Comparison of ENCODE assay signal across 8 mouse cellular contexts in the genomic region with DNA sequence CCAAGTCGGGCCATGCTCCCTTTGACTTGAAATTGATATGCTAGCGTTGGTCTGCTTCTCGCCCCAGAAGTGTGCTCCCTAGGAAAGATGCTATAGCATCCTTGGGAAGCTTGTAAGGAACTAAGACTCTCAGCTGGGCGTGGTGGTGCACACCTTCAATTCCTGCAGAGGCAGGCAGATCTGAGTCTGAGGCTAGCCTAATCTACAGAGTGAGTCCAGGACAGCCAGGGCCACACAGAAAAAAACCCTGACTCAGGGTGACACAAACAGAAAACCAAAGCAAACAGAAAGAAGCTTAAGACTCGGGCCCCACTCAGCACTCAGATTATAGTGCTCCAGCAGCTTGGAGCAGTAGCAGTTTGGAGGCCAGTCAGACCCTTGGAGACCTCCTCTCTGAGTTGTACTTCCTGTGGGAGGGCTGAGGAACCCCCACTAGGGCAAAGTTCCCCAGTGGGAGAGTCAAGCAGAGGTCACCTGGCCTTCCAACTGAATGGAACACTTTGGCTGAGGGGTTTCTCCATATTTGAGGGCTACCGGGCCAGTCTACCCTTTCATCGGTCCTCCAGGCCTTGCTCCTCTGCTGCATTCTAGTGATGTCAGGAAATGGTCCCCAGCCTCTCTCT. TPM values are rescaled to one million over a fixed set of nuclear protein-coding genes. Genes with fewer than 3 reads are reported as not detected.
DNase-seq lines count a peak whose midpoint lies in the region; ATAC-seq lines count a peak whose summit lies in the region.

No protein-coding gene starts in this region.

- WGBS in kidney, embryonic 15.5 days: 52% methylated on average over 7 of the region's 7 CpGs
- WGBS in hindbrain, embryonic 12.5 days: 68% methylated on average over 7 of the region's 7 CpGs
- 47% methylated on average over 7 of the region's 7 CpGs for WGBS in macrophage (ENCODE audit: missing documents)

- peaks cover 63% of the 10 kb centered on the region for H3K79me2 ChIP-seq in macrophage (ENCODE audit: inconsistent target)

- DNase-seq in kidney, adult 8-10 months: no peak
- no peak for DNase-seq in cerebellum, postnatal 4 days (ENCODE audit: low spot score in 2 of 2)
- no peak for DNase-seq in embryo, embryonic 11 days

- H3K27me3 ChIP-seq in kidney, embryonic 15.5 days: 0 out of 2 replicates have a peak, but pooled peaks cover 11% of the 10 kb centered on the region
- H3K27me3 ChIP-seq in hindbrain, embryonic 12.5 days: peaks cover 26% of the 10 kb centered on the region

- no peaks in the 10 kb centered on the region for H3K36me3 ChIP-seq in kidney, embryonic 15.5 days
- no peaks in the 10 kb centered on the region for H3K36me3 ChIP-seq in hindbrain, embryonic 12.5 days
- H3K36me3 ChIP-seq in macrophage (ENCODE audit: inconsistent target): no peaks in the 10 kb centered on the region

- peak overlapping the region; percentile 5 for H3K27ac ChIP-seq in kidney, embryonic 15.5 days
- H3K27ac ChIP-seq in hindbrain, embryonic 12.5 days: no peak overlapping the region
- peak overlapping the region; percentile 69 for H3K27ac ChIP-seq in macrophage

- no peaks in the 10 kb centered on the region for H3K9me3 ChIP-seq in kidney, embryonic 15.5 days (replicated peaks)
- no peaks in the 10 kb centered on the region for H3K9me3 ChIP-seq in hindbrain, embryonic 12.5 days (replicated peaks)

- H3K4me3 ChIP-seq in kidney, embryonic 15.5 days (replicated peaks): peak overlapping the region; percentile 74
- H3K4me3 ChIP-seq in hindbrain, embryonic 12.5 days: 0 out of 2 replicates have a peak overlapping the region, but pooled peaks have one; percentile 49
- peak overlapping the region; percentile 91; the same call in 1 of the 2 replicates for H3K4me3 ChIP-seq in macrophage (ENCODE audit: inconsistent target)

- H3K4me2 ChIP-seq in kidney, embryonic 15.5 days: peak overlapping the region; percentile 89
- peak overlapping the region; percentile 96 for H3K4me2 ChIP-seq in hindbrain, embryonic 12.5 days (replicated peaks)

- H3K9ac ChIP-seq in kidney, embryonic 15.5 days: no peak overlapping the region
- no peak overlapping the region for H3K9ac ChIP-seq in hindbrain, embryonic 12.5 days

- no peak for ATAC-seq in kidney, embryonic 15.5 days (replicated peaks; ENCODE audit: low FRiP score)
- ATAC-seq in activated CD4-positive, CD25-positive, alpha-beta regulatory T cell, adult 4 months: peak; percentile 3
- no peak for ATAC-seq in hindbrain, embryonic 12.5 days (ENCODE audit: low FRiP score)
- no peak for ATAC-seq in granulocyte monocyte progenitor cell, adult 5-6 weeks (replicated peaks; ENCODE audit: poor library complexity, severe bottlenecking)

- peaks cover 60% of the 10 kb centered on the region for H3K4me1 ChIP-seq in kidney, embryonic 15.5 days
- H3K4me1 ChIP-seq in hindbrain, embryonic 12.5 days: peaks cover 34% of the 10 kb centered on the region

RNA-seq across cellular contexts. Expression of a gene that starts 1.5 kb away (rescaled TPM):
- polyA plus RNA-seq in kidney, embryonic 15.5 days (2015; fragmentation: Nextera tagmentation; extraction: Ambion mirVana): 5.4 TPM in 2 replicates
- 100 to 1,000 TPM in 1 of 2 experiments, 10 to 100 TPM in 1; 66.9 to 116 TPM for polyA plus RNA-seq in activated CD4-positive, CD25-positive, alpha-beta regulatory T cell, adult 4 months (2017; shearing (Covaris generic))
- polyA plus RNA-seq in hindbrain, embryonic 12.5 days (2016; fragmentation: Nextera tagmentation; extraction: Ambion mirVana): 2.5 and 3.3 TPM in 2 replicates
- total RNA-seq in macrophage (2018; cell fraction: chromatin; rRNA removed): 100 to 1,000 TPM in 1 of 26 experiments, 10 to 100 TPM in 24, 1 to 10 TPM in 1; 6.6 to 115 (median 23.7) TPM
- total RNA-seq in macrophage (2018; cell fraction: cytosol; rRNA removed): 10 to 100 TPM in 24 of 26 experiments, 1 to 10 TPM in 2; 9.2 to 19.3 (median 16.1) TPM
- total RNA-seq in macrophage (2018; cell fraction: nucleus; rRNA removed): 10 to 100 TPM in 25 of 26 experiments, 1 to 10 TPM in 1; 9.8 to 41.0 (median 20.4) TPM
- 15.5 to 19.3 TPM (median 18.5 TPM) in 3 replicates for polyA plus RNA-seq in macrophage (2018)
- 13.3 and 15.7 TPM in 2 replicates for total RNA-seq in granulocyte monocyte progenitor cell, adult 5-6 weeks (2014; fragmentation: Nextera tagmentation)
- total RNA-seq in granulocyte monocyte progenitor cell, adult 5-6 weeks (2017): 12.7 and 13.2 TPM in 2 replicates

RNA-seq across cellular contexts. Expression of a gene that starts 2.7 kb away (rescaled TPM):
- polyA plus RNA-seq in kidney, embryonic 15.5 days (2015; fragmentation: Nextera tagmentation; extraction: Ambion mirVana): 0.42 TPM in 1 of 2 replicates, not detected in the other
- 1 to 10 TPM; 1.1 to 1.2 TPM for polyA plus RNA-seq in activated CD4-positive, CD25-positive, alpha-beta regulatory T cell, adult 4 months (2017; shearing (Covaris generic))
- polyA plus RNA-seq in hindbrain, embryonic 12.5 days (2016; fragmentation: Nextera tagmentation; extraction: Ambion mirVana): not detected in 2 replicates
- total RNA-seq in macrophage (2018; cell fraction: chromatin; rRNA removed): not detected
- total RNA-seq in macrophage (2018; cell fraction: cytosol; rRNA removed): under 1 TPM in 5 of 26 experiments, not detected in 21; 0.22 to 0.54 (median 0.29) TPM
- 1 to 10 TPM in 1 of 26 experiments, not detected in 25; 1.3 TPM for total RNA-seq in macrophage (2018; cell fraction: nucleus; rRNA removed)
- polyA plus RNA-seq in macrophage (2018): not detected in 3 replicates
- total RNA-seq in granulocyte monocyte progenitor cell, adult 5-6 weeks (2014; fragmentation: Nextera tagmentation): not detected in 2 replicates
- 1.2 TPM in 1 of 2 replicates, not detected in the other for total RNA-seq in granulocyte monocyte progenitor cell, adult 5-6 weeks (2017)
